Mouse (Mus musculus): Measurements from ENCODE around the gene Tnfaip6.

Tnfaip6 gene

DNA sequence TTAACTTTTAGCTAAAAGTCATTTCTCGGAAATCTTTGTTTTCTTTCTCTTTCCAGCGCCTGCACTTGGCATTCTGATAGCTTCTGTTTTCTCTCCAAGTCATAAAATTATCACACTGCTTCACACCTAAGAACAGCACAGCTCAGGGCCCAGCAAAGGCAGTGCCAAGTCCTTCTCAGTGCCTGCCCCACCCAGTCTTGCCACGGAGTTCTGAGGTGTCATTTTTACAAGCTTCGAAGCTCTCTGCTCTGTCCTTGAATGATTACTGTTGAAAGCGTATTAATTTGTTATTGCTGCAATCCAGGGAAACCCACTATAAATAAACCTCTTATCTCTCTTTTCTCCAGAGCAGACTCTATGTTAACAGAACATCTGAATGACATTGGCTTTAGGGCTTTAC lies 15.7 kb downstream of the Tnfaip6 start:
- DNase-seq (ENCODE audit: low spot score), result no peak

- no peak for DNase-seq (ENCODE audit: low spot score)
These were observed 17.8 kb downstream of the Tnfaip6 start for GRCm38 (mm10) chr2:52055616-52056015.

DNA sequence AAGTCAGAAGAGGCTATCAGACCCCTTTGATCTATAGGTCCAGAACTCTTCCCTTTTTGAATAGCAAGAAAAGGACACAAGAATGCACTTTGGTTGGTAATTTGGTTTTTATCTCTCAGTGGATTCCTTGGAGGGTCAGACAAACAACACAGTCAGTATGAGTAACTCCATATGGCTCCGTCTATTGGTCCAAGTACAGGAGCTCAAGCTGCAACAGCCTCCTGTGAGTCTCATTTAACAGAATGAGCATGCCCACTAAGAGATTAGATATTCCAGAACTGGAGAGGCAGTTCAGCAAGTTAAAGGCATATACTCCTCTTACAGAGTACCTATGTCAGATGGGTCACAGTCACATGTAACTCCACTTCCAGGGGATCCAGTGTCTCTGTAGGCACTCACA lies 19.3 kb downstream of the Tnfaip6 start:
- no peak for DNase-seq (ENCODE audit: low spot score)

- no peak for DNase-seq (ENCODE audit: low spot score)
These were observed 19.9 kb downstream of the Tnfaip6 start for GRCm38 (mm10) chr2:52057681-52058080.

DNA sequence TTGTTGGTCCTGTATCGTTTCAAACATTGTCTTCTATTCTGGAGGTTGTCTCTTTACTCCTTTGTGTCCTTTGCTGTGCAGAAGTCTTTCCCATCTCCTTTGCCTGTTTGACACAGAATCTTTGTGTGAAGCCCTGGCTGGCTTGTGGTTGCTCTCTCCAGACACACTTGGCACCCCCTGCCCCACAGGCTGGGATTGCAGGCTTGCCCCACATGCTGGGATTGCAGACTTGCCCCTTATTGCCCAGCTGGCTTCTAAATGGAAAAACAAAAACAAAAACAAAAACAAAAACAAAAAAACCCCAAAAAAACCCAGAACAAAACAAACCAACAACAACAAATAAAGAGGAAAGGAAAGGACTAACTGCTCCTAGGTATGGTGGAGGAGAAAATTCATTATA lies 30.8 kb downstream of the Tnfaip6 start:
- no peak for DNase-seq (ENCODE audit: low spot score)

DNA sequence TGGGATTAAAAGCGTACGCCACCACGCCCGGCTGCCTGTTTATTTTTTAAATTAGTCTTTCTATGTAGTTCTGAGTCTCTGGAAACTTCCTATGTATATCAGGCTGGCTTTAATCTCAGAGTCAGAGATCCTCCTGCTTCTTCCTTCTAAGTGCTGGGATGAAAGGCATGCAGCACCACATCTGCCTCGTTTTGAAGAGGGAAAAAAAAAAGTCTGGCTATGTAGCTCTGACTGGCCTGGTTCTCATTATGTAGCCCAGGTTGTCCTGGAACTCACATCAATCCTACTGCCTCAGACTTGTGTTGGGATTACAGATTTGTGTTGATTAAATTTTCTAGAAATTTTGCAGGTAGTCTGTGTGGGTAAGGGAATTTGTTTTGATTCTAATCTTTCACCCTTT lies 33.0 kb downstream of the Tnfaip6 start:
- no peak for DNase-seq (ENCODE audit: low spot score)

- DNase-seq (ENCODE audit: low spot score), result peak; percentile 6
These were observed 33.6 kb downstream of the Tnfaip6 start for GRCm38 (mm10) chr2:52071241-52071991.

GRCm38 (mm10) chr2:52072065-52072490 lies 34.3 kb downstream of the Tnfaip6 start:
- no peak for DNase-seq (ENCODE audit: low spot score)

- DNase-seq (ENCODE audit: low spot score), result peak; percentile 90
These were observed 34.8 kb downstream of the Tnfaip6 start, which contains the start of gene Rif1 for GRCm38 (mm10) chr2:52072491-52073140. Gene Rif1, plus strand, starts transcription at chr2:52072832.

GRCm38 (mm10) chr2:52073141-52073904 lies 35.5 kb downstream of the Tnfaip6 start:
- DNase-seq (ENCODE audit: low spot score), result no peak

GRCm38 (mm10) chr2:52078666-52079065 lies 40.9 kb downstream of the Tnfaip6 start:
- DNase-seq (ENCODE audit: low spot score), result no peak

GRCm38 (mm10) chr2:52084013-52084412 lies 46.2 kb downstream of the Tnfaip6 start:
- no peak for DNase-seq (ENCODE audit: low spot score)

DNA sequence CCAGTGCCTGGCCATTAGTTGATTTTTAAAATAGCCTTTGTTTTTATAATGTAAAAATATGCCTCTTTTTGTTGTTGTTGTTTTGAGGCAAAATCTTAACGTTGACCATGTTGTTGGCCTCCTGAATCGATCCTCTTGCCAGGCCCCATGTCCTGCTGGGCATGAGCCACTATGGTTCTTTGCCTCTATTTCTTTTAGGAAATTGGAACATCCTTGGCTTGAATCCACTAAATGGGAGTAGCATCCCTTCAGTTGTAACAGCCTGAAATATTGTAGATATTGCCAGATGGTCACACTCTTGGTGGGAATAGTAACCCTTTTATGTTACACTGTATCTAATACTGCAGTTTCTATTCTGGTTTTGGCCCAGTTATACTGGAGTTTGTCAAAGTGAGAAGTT lies 46.8 kb downstream of the Tnfaip6 start:
- no peak for DNase-seq (ENCODE audit: low spot score)
